Mouse (Mus musculus): ENCODE data around the gene Xkr8.
"Not testable (repeated sequence)": the region's sequence is repeated elsewhere in the genome, so short reads cannot be mapped to it uniquely, and the experiment has no call there.

Gene Xkr8

DNA sequence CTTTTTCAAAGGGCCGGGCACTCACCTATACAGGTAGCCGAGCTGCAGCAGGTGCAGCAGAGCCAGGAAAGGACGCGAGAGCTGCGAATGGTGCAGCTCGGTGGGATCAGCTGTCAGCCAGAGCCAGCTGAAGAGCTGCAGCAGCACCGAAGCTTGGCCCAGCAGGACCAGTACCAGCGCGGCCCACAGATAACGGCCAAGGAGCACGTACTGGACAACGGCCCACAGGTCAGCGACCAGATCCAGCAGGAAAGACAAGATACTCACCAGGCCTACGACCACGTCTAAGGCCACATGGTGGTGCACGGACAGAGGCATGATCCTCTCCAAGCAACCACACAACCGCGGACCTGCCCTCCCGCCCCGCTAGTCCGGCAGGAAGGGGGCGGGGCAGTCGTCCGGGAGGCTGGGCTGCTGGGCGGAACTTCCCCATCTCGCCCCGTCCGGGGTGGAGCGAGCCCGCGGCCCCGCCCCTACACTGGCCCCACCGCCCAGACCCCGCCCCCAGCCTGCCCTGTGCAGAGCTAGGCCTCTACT lies at the start of gene Xkr8:
Gene Xkr8, minus strand, starts transcription at position 399 of the 537 bp plus-strand sequence.
- in situ Hi-C loops (cut with MboI, MseI), result no loop called here

GRCm38 (mm10) chr4:132780288-132780687 lies 47.9 kb upstream of the Xkr8 start:
- in situ Hi-C loops (cut with MboI, MseI), result no loop called here

- in situ Hi-C loops (cut with MboI, MseI), result loop anchor here (5.0 kb wide), 1 partner anchor 49 kb away; no protein-coding TSS in a partner anchor
These were observed 46.3 kb upstream of the Xkr8 start for GRCm38 (mm10) chr4:132778562-132779201.

- in situ Hi-C loops (cut with MboI, MseI), result loop anchor here (5.0 kb wide), 1 partner anchor 51 kb away; no protein-coding TSS in a partner anchor
These were observed 44.4 kb upstream of the Xkr8 start for GRCm38 (mm10) chr4:132776764-132777163.

DNA sequence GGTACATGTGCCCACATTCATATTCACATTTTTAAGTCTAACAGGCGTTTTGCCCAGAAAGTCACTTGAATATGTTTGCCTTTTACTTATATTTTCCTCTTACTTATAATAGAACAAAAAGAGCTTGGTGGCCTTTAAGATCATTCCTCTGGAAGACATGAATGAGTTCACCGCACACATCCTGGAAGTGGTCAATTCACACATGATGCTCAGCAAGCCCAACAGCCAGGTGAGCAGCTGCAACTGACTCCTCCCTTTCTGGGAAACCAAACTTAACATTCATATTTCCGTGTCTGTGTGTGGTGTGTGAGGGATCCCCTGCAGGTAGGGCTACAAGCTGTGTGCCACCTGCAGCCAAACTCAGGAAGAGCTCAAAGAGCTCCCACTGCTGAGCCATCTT lies 42.6 kb upstream of the Xkr8 start:
- in situ Hi-C loops (cut with MboI, MseI), result loop anchor here (5.0 kb wide), 1 partner anchor 52 kb away; no protein-coding TSS in a partner anchor

GRCm38 (mm10) chr4:132771776-132772175 lies 39.4 kb upstream of the Xkr8 start:
- in situ Hi-C loops (cut with MboI, MseI), result no loop called here

- in situ Hi-C loops (cut with MboI, MseI), result no loop called here
These were observed 35.8 kb upstream of the Xkr8 start, which contains the start of gene Rpa2 for GRCm38 (mm10) chr4:132767914-132768876. Gene Rpa2, plus strand, starts transcription at chr4:132768332.

DNA sequence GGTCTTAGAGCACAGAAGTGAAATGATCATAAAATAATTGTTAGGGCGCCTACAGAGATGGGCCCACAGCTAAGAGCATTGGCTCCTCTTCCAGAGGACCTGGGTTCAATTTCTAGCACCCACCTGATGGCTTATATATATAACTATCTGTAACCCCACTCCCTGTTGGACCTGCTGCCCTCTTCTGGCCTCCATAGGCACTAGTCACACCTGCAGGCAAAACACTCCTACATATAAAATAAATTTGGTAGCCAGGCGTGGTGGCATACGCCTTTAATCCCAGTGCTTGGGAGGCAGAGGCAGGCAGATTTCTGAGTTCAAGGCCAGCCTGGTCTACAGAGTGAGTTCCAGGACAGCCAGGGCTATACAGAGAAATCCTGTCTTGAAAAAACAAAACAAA lies 30.8 kb upstream of the Xkr8 start:
- in situ Hi-C loops (cut with MboI, MseI), result not testable (repeated sequence)

DNA sequence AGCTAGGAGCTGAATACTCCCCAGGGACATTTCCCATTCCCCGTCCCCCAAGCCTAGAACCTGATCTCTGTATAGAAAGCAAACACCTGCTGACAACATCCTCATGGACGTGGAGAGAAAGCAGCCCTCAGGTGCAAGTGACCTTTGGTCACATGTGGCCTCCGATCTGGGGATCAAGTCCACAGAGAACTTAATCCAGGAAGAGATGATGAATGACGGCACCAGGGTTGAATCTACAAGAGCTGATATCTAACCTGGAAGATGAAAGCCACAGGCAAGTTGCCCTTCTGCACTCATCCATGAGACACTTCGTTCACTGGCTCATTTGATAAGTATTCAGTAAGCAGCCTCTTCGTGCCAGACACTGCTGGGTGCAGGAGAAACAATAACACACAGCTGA lies 30.3 kb upstream of the Xkr8 start:
- in situ Hi-C loops (cut with MboI, MseI), result no loop called here

DNA sequence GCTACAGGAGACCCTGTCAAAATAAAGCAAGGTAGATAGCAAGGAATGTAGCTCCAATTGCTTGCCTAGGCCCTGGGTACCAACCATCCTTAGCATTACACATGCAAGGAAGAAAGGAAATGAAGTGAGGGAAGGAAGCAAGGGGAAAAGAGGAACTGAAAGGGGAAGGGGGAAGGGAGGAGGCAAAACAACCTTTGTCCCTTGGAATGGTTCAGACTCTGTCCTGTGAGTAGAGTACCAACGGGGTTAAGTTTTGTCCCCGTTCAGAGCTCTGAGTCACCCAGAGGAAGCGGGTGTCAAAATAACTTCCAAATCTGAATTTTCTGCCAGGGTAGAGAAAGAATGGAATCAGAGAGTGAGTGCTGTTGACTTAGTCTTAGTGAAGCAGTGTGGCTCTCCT lies 27.9 kb upstream of the Xkr8 start:
- in situ Hi-C loops (cut with MboI, MseI), result no loop called here

GRCm38 (mm10) chr4:132757633-132758351 lies 25.4 kb upstream of the Xkr8 start:
- in situ Hi-C loops (cut with MboI, MseI), result no loop called here

DNA sequence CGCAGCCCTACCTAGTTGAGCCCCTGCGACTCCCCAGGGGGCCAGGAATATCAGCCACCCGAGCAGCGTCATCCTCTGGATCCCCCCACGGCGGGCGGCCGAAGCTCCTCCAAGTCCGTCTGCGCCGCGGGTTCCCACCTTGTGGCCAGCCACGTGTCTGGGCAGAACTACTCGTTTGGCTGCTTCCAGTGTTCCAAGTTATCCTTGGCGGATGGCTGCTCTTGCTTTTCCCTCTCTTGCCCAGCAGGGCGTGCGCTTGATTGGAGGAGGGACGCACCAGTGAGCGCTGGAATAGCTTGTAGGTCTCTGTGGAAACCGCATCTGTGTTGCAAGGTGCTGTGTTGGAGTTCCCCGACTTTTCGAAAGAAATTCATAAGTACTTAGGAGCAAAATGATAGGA lies 24.6 kb upstream of the Xkr8 start, which contains the start of gene Smpdl3b:
Gene Smpdl3b, minus strand, starts transcription at position 279 of the 400 bp plus-strand sequence.
- in situ Hi-C loops (cut with MboI, MseI), result no loop called here

- in situ Hi-C loops (cut with MboI, MseI), result no loop called here
These were observed 20.6 kb upstream of the Xkr8 start for GRCm38 (mm10) chr4:132752992-132753391.

GRCm38 (mm10) chr4:132749258-132749982 lies 17.1 kb upstream of the Xkr8 start:
- in situ Hi-C loops (cut with MboI, MseI), result no loop called here

GRCm38 (mm10) chr4:132748778-132749177 lies 16.4 kb upstream of the Xkr8 start:
- in situ Hi-C loops (cut with MboI, MseI), result no loop called here

GRCm38 (mm10) chr4:132747664-132748259 lies 15.4 kb upstream of the Xkr8 start:
- in situ Hi-C loops (cut with MboI, MseI), result no loop called here

DNA sequence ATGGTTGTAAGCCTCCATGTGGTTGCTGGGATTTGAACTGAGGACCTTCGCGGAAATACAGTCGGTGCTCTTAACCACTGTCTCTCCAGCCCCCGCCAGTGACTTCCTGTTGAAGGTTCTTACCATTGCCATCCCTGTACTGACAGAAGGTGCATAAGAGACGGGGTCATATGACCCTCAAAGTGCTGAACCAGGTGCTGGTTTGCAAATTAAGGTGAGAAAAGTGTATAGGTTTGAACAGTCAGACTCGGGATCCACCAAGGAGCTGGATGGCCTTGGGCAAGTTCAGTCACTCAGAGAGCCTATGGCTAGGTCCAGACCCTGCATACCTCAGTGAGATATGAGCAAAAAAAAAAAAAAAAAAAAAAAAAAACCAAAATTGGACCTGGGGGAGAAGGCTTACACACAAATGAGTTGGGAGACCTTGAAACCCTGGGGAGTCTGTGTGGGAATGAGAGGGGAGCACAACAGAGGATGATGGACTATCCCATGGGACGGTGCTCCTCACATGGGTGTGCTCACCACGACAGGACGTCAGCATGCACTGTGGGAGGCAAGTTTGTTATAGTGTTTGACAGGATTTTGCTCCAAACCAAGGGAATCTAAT lies 14.7 kb upstream of the Xkr8 start:
- in situ Hi-C loops (cut with MboI, MseI), result no loop called here

GRCm38 (mm10) chr4:132743992-132744911 lies 11.9 kb upstream of the Xkr8 start:
- in situ Hi-C loops (cut with MboI, MseI), result no loop called here

GRCm38 (mm10) chr4:132741491-132741890 lies 9.1 kb upstream of the Xkr8 start:
- in situ Hi-C loops (cut with MboI, MseI), result no loop called here

Data from T-helper 2 cell (primary cell).